Mouse (Mus musculus): ENCODE results near the gene Ap2b1.

- TF ChIP-seq CTCF (IDR thresholded peaks at IDR 0.05; ENCODE audit: borderline replicate concordance, insufficient read depth, low read length) (no peak), POLR2A (IDR thresholded peaks at IDR 0.05; ENCODE audit: low read depth, low read length) (no peak)
Measured at GRCm38 (mm10) chr11:83341716-83342245, 43.0 kb downstream of the Ap2b1 start.

All from embryonic fibroblast, embryonic 13.5 days (primary cell).